Mouse (Mus musculus): Measurements from ENCODE around the gene Rab5a. TPM values are rescaled to one million over a fixed set of nuclear protein-coding genes. Genes with fewer than 3 reads are reported as not detected.

Rab5a gene
- polyA plus RNA-seq, 1 experiment from 2014 or later, result 103 TPM

GRCm38 (mm10) chr17:53479604-53480041 is 589 bp downstream of the Rab5a start:
- H3K27ac ChIP-seq (ENCODE audit: low read depth, low read length), result peak overlapping the region; percentile 97
- peak; percentile 68 for DNase-seq (ENCODE audit: low spot score)
- H3K27me3 ChIP-seq (ENCODE audit: control insufficient read depth, insufficient read depth, low read length), result no peaks in the 10 kb centered on the region
- H3K4me2 ChIP-seq (replicated peaks; ENCODE audit: low read depth, low read length), result peak overlapping the region; percentile 65
- H3K4me1 ChIP-seq (replicated peaks; ENCODE audit: control insufficient read depth, insufficient read depth, low read length), result peaks cover 2% of the 10 kb centered on the region; the same call in 1 of the 2 replicates
- H3K9ac ChIP-seq (ENCODE audit: low read depth, low read length), result peak overlapping the region; percentile 93
- peak overlapping the region; percentile 95 for H3K4me3 ChIP-seq (ENCODE audit: low read depth, low read length)
- peak; percentile 13 for ATAC-seq (ENCODE audit: low FRiP score)
- H3K9me3 ChIP-seq (ENCODE audit: control insufficient read depth, low read length), result no peaks in the 10 kb centered on the region
- WGBS, result 0% methylated on average over 22 of the region's 33 CpGs
- H3K36me3 ChIP-seq (ENCODE audit: control insufficient read depth, insufficient read depth, low read length), result no peaks in the 10 kb centered on the region

- no peaks in the 10 kb centered on the region for H3K9me3 ChIP-seq (ENCODE audit: control insufficient read depth, low read length)
- no peak overlapping the region for H3K27ac ChIP-seq (ENCODE audit: low read depth, low read length)
- H3K4me3 ChIP-seq (ENCODE audit: low read depth, low read length), result peak overlapping the region; percentile 95
- H3K36me3 ChIP-seq (ENCODE audit: control insufficient read depth, insufficient read depth, low read length), result no peaks in the 10 kb centered on the region
- WGBS, result 56% methylated on average over 7 of the region's 7 CpGs
- peak overlapping the region; percentile 65 for H3K4me2 ChIP-seq (replicated peaks; ENCODE audit: low read depth, low read length)
- peaks cover 2% of the 10 kb centered on the region; the same call in 1 of the 2 replicates for H3K4me1 ChIP-seq (replicated peaks; ENCODE audit: control insufficient read depth, insufficient read depth, low read length)
- DNase-seq (ENCODE audit: low spot score) (no peak), ATAC-seq (ENCODE audit: low FRiP score) (no peak)
- no peaks in the 10 kb centered on the region for H3K27me3 ChIP-seq (ENCODE audit: control insufficient read depth, insufficient read depth, low read length)
- H3K9ac ChIP-seq (ENCODE audit: low read depth, low read length), result peak overlapping the region; percentile 93
Measured at GRCm38 (mm10) chr17:53480433-53480832, 1.4 kb downstream of the Rab5a start.

GRCm38 (mm10) chr17:53488291-53489006 is 9.4 kb downstream of the Rab5a start:
- Histone ChIP-seq H3K4me2 (replicated peaks; ENCODE audit: low read depth, low read length) (no peak overlapping the region), H3K4me1 (replicated peaks; ENCODE audit: control insufficient read depth, insufficient read depth, low read length) (no peaks in the 10 kb centered on the region), H3K27me3 (ENCODE audit: control insufficient read depth, insufficient read depth, low read length) (no peaks in the 10 kb centered on the region), H3K27ac (ENCODE audit: low read depth, low read length) (no peak overlapping the region), H3K9ac (ENCODE audit: low read depth, low read length) (no peak overlapping the region), H3K4me3 (ENCODE audit: low read depth, low read length) (no peak overlapping the region), H3K36me3 (ENCODE audit: control insufficient read depth, insufficient read depth, low read length) (no peaks in the 10 kb centered on the region), H3K9me3 (ENCODE audit: control insufficient read depth, low read length) (no peaks in the 10 kb centered on the region)
- ATAC-seq (ENCODE audit: low FRiP score) (no peak), DNase-seq (ENCODE audit: low spot score) (no peak)
- WGBS, result 93% methylated on average over 4 of the region's 4 CpGs

GRCm38 (mm10) chr17:53489007-53489378 is 10.0 kb downstream of the Rab5a start:
- Histone ChIP-seq H3K4me2 (replicated peaks; ENCODE audit: low read depth, low read length) (no peak overlapping the region), H3K27me3 (ENCODE audit: control insufficient read depth, insufficient read depth, low read length) (no peaks in the 10 kb centered on the region), H3K9ac (ENCODE audit: low read depth, low read length) (no peak overlapping the region), H3K9me3 (ENCODE audit: control insufficient read depth, low read length) (no peaks in the 10 kb centered on the region), H3K36me3 (ENCODE audit: control insufficient read depth, insufficient read depth, low read length) (no peaks in the 10 kb centered on the region), H3K27ac (ENCODE audit: low read depth, low read length) (no peak overlapping the region), H3K4me1 (replicated peaks; ENCODE audit: control insufficient read depth, insufficient read depth, low read length) (no peaks in the 10 kb centered on the region), H3K4me3 (ENCODE audit: low read depth, low read length) (no peak overlapping the region)
- ATAC-seq (ENCODE audit: low FRiP score), result no peak
- no peak for DNase-seq (ENCODE audit: low spot score)
- WGBS, result 100% methylated on average over 1 of the region's 1 CpGs

GRCm38 (mm10) chr17:53502966-53503365 is 23.9 kb downstream of the Rab5a start:
- no peaks in the 10 kb centered on the region for H3K27me3 ChIP-seq (ENCODE audit: control insufficient read depth, insufficient read depth, low read length)
- DNase-seq (ENCODE audit: low spot score) (no peak), ATAC-seq (ENCODE audit: low FRiP score) (no peak)
- peaks cover 2% of the 10 kb centered on the region; the same call in 1 of the 2 replicates for H3K36me3 ChIP-seq (ENCODE audit: control insufficient read depth, insufficient read depth, low read length)
- H3K27ac ChIP-seq (ENCODE audit: low read depth, low read length), result no peak overlapping the region
- H3K9ac ChIP-seq (ENCODE audit: low read depth, low read length), result no peak overlapping the region
- H3K4me2 ChIP-seq (replicated peaks; ENCODE audit: low read depth, low read length), result no peak overlapping the region
- no peaks in the 10 kb centered on the region for H3K4me1 ChIP-seq (replicated peaks; ENCODE audit: control insufficient read depth, insufficient read depth, low read length)
- no peak overlapping the region for H3K4me3 ChIP-seq (ENCODE audit: low read depth, low read length)
- WGBS, result 96% methylated on average over 2 of the region's 2 CpGs
- H3K9me3 ChIP-seq (ENCODE audit: control insufficient read depth, low read length), result no peaks in the 10 kb centered on the region

- DNase-seq (ENCODE audit: low spot score) (peak; percentile 35), ATAC-seq (ENCODE audit: low FRiP score) (no peak)
- H3K9ac ChIP-seq (ENCODE audit: low read depth, low read length), result no peak overlapping the region
- H3K27me3 ChIP-seq (ENCODE audit: control insufficient read depth, insufficient read depth, low read length), result no peaks in the 10 kb centered on the region
- no peaks in the 10 kb centered on the region for H3K36me3 ChIP-seq (ENCODE audit: control insufficient read depth, insufficient read depth, low read length)
- WGBS, result 82% methylated on average over 2 of the region's 2 CpGs
- H3K4me3 ChIP-seq (ENCODE audit: low read depth, low read length), result no peak overlapping the region
- no peak overlapping the region for H3K27ac ChIP-seq (ENCODE audit: low read depth, low read length)
- no peaks in the 10 kb centered on the region for H3K4me1 ChIP-seq (replicated peaks; ENCODE audit: control insufficient read depth, insufficient read depth, low read length)
- no peak overlapping the region for H3K4me2 ChIP-seq (replicated peaks; ENCODE audit: low read depth, low read length)
- H3K9me3 ChIP-seq (ENCODE audit: control insufficient read depth, low read length), result no peaks in the 10 kb centered on the region
Measured at GRCm38 (mm10) chr17:53512311-53512951, 33.4 kb downstream of the Rab5a start.

- Histone ChIP-seq H3K9ac (ENCODE audit: low read depth, low read length) (no peak overlapping the region), H3K4me3 (ENCODE audit: low read depth, low read length) (no peak overlapping the region), H3K4me2 (replicated peaks; ENCODE audit: low read depth, low read length) (no peak overlapping the region), H3K9me3 (ENCODE audit: control insufficient read depth, low read length) (no peaks in the 10 kb centered on the region), H3K27ac (ENCODE audit: low read depth, low read length) (no peak overlapping the region), H3K36me3 (ENCODE audit: control insufficient read depth, insufficient read depth, low read length) (no peaks in the 10 kb centered on the region), H3K4me1 (replicated peaks; ENCODE audit: control insufficient read depth, insufficient read depth, low read length) (no peaks in the 10 kb centered on the region), H3K27me3 (ENCODE audit: control insufficient read depth, insufficient read depth, low read length) (no peaks in the 10 kb centered on the region)
- ATAC-seq (ENCODE audit: low FRiP score) (no peak), DNase-seq (ENCODE audit: low spot score) (no peak)
Measured at GRCm38 (mm10) chr17:53519364-53519763, 40.3 kb downstream of the Rab5a start.

GRCm38 (mm10) chr17:53520509-53520908 is 41.5 kb downstream of the Rab5a start:
- Histone ChIP-seq H3K9ac (ENCODE audit: low read depth, low read length) (no peak overlapping the region), H3K9me3 (ENCODE audit: control insufficient read depth, low read length) (no peaks in the 10 kb centered on the region), H3K4me1 (replicated peaks; ENCODE audit: control insufficient read depth, insufficient read depth, low read length) (no peaks in the 10 kb centered on the region), H3K4me2 (replicated peaks; ENCODE audit: low read depth, low read length) (no peak overlapping the region), H3K27ac (ENCODE audit: low read depth, low read length) (no peak overlapping the region), H3K4me3 (ENCODE audit: low read depth, low read length) (no peak overlapping the region), H3K27me3 (ENCODE audit: control insufficient read depth, insufficient read depth, low read length) (no peaks in the 10 kb centered on the region), H3K36me3 (ENCODE audit: control insufficient read depth, insufficient read depth, low read length) (no peaks in the 10 kb centered on the region)
- ATAC-seq (ENCODE audit: low FRiP score), result no peak
- DNase-seq (ENCODE audit: low spot score), result no peak

- Histone ChIP-seq H3K9ac (ENCODE audit: low read depth, low read length) (no peak overlapping the region), H3K36me3 (ENCODE audit: control insufficient read depth, insufficient read depth, low read length) (no peaks in the 10 kb centered on the region), H3K4me3 (ENCODE audit: low read depth, low read length) (no peak overlapping the region), H3K4me2 (replicated peaks; ENCODE audit: low read depth, low read length) (no peak overlapping the region), H3K9me3 (ENCODE audit: control insufficient read depth, low read length) (no peaks in the 10 kb centered on the region), H3K27me3 (ENCODE audit: control insufficient read depth, insufficient read depth, low read length) (no peaks in the 10 kb centered on the region), H3K27ac (ENCODE audit: low read depth, low read length) (no peak overlapping the region), H3K4me1 (replicated peaks; ENCODE audit: control insufficient read depth, insufficient read depth, low read length) (no peaks in the 10 kb centered on the region)
- DNase-seq (ENCODE audit: low spot score) (no peak), ATAC-seq (ENCODE audit: low FRiP score) (no peak)
- 90% methylated on average over 2 of the region's 2 CpGs for WGBS
Measured at GRCm38 (mm10) chr17:53528034-53528433, 49.0 kb downstream of the Rab5a start.
